Mouse (Mus musculus): ENCODE data around the gene Nfix.

DNA sequence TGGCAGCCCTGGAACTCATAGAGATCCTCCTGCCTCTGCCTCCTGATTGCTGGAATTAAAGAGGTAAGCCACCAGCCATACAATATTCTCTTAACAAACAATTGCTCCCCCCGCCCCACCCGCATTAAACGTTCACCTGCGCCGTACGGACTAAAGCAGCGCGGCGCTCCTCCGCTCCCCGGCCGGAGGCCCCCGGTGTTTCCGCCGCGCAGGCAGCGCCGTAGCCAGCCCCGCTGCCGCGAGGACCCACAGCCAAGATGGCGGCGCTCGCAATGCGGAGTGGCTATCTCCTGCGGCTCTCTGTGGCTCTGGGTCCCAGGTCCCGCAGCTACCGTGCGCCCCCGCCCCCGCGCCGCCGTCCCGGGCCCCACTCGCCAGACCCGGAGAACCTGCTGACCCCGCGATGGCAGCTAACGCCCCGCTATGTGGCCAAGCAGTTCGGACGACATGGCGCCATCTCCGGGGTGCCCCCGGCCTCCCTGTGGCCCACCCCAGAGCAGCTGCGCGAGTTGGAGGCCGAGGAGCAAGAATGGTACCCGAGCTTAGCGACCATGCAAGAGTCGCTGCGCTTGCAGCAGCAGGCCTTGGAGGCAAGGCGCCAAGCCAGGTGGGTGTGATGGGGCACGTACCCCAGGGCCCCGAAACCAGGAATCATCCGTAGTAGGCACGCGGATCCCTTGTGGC, 32.0 kb upstream of the Nfix start:
- peak; percentile 47 for TF ChIP-seq POLR2A (IDR thresholded peaks at IDR 0.05; ENCODE audit: insufficient read depth, low read length)
- no peak for TF ChIP-seq CTCF (IDR thresholded peaks at IDR 0.05; ENCODE audit: low read depth, low read length)
- no peak for TF ChIP-seq EP300 (IDR thresholded peaks at IDR 0.05; ENCODE audit: insufficient read depth, low read depth, low read length)

All from ES-Bruce4 (cell line).